Mouse (Mus musculus) G1E-ER4 (cell line): ENCODE results near the gene Gkap1. TPM values are rescaled to one million over a fixed set of nuclear protein-coding genes. Genes with fewer than 3 reads are reported as not detected.

Experiments
- GATA1 ChIP-seq: IDR thresholded peaks from one replicate; pipeline ENCODE4 v1.8.0; 2012; ENCODE audit warnings: low read length, inconsistent platforms
- polyA plus RNA-seq: library from polyadenylated mRNA; stranded (reverse); fragments of >175 nt; gene quantifications from 2 replicates; pipeline ENCODE4 v1.2.3, GENCODE M21; 2012

Gkap1 gene
- polyA plus RNA-seq, 1 experiment: not detected

DNA sequence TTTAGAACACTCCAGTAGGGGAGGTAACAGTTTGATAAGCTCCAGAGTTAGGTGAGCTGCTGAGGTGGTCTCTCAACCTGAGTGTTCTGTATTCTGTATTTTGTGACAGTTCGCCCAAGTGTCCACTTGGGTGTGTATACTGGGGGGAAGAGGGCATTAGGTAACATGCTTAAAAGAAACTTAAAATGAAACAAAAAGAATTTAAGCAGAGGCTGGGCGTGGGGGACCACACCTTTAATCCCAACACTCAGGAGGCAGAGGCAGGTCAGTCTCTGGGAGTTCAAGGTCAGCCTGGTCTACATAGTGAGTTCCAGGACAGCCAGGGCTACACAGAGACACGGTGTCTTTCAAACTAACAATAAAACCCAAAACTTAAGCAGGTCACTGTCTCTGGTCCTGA lies 5.0 kb upstream of the Gkap1 start:
- TF ChIP-seq GATA1: no peak

DNA sequence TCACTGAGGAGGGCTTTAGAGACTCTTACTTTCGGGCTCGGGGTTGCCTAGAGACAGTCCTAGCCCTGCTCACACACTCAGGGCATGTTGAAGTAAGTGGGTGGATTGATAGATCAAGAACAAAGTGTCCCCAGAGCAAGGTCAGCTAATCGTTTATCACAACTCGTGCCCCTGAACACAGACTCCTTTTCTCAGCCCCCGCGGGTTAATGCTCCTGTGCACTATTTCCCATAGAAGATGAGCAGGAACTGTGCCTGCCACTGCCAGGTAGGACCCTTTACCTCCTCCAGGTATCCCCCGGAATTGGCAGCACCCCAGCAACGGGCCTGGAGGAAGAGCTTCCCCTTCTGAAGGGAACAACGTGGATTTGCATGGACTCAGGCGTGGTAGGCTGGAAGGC lies 757 bp upstream of the Gkap1 start:
- no peak for TF ChIP-seq GATA1

DNA sequence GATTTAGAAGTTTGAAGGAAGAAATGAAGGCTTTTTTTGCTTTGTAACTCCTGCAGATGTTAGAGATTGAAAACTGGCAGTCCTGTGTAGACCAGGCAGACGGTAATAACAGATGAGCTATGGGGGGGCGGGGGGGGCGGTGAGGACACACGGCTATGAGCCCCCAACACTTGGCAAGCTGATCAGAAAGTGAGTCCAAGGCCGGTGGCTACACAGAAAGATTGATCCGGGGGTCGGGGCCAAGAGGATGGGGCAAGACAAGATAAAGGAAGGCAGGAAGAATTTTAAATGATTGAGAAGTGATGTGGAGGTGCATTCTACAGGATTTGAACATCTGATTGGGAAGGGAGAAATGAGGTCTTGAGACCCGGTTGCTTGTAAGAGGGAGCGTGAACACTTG lies 423 bp downstream of the Gkap1 start:
- no peak for TF ChIP-seq GATA1

DNA sequence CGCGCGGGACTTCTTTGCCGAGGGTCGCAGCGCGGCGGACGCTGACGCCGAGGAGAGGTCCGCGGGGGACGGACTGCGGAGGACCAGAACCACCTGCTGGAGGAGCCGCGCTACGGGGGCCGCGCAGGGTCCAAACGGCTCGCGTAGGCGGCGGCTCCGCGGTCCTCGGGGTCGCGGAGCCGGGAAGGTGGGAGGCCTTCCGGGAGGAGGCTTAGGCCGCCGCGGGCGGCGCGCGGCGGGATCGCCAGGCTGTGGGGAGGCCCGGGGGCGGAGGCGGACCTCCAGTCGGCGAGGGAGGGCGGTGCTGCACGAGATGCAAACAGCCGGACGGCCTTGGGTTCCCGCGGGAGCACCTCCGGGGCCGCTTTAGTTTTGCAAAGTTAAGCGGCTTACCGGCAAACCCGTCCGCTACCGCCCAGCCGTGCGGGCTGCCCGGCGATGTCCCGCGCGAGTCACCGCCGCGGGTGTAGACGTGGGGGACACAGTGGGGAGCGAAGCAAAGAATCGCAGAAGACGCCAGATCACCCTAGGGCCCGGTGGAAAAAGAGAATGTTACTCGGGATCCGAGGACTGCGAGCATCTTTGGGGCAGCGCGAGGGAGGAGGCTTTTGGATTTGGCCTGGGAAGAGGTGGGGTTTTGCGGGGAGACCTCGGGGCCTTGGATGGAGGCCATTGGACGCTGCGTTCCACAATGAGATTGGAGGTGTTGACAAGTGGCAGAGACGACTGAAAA lies 1.1 kb downstream of the Gkap1 start:
- TF ChIP-seq GATA1: no peak

DNA sequence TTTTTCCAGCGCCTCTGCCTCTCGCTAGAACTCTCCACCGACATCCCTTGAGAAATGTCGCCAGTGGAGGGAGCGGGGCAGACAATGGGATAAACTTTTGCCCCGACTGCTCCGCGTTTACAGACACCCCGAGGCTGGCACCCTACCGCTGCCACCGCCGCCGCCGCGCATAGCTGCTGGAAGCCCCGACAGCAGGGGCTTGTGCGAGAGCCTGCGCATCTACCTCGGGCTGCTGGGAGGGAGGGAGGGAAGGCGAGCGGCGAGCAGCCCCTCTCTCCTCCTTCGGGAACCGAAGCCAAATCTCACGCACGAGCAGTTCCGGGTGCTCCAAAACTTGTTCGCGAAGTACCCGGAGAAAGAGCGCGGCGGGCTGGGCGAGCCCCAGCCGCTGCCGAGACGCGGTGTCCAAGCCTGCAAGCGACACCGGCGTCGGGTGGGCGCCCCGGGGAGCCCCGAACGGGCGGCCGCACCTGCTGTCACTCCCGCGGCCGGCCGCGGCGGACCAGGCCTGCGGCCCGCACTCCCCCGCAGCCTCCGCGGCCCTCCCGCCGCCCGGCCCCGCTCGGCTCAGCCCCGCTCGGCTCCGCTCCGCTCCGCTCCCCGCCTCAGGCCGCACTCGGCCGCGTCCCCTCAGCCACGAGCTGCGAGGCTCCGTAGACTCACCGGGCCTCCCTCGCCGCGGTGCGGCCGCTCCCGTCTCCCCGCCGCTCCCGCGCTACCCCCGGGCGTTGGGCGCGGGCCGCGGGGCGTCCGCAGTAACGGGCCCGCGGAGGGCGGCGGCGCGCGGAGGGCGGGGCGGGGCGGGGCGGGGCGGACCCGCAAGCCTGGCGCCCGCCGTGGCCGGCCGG lies 1.9 kb downstream of the Gkap1 start:
- no peak for TF ChIP-seq GATA1

DNA sequence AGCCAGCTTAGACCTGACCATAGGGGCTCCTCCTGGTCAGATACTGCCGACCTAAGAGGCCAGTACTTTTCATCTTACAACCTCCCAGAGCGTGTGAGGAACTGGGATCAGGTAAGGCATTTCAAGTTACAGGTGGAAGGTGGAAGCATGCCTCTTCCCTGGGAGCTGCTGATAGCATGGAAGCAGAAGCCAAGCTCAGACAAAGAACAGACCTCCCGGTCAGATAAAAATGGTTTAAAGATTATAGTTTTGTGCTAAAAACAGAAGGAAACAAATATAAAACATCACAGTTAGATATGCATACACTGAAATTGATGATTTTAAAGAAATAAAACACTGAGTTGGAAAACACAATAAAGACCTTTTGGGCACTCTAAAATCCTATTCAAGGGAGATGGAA lies 8.6 kb downstream of the Gkap1 start:
- TF ChIP-seq GATA1: no peak

DNA sequence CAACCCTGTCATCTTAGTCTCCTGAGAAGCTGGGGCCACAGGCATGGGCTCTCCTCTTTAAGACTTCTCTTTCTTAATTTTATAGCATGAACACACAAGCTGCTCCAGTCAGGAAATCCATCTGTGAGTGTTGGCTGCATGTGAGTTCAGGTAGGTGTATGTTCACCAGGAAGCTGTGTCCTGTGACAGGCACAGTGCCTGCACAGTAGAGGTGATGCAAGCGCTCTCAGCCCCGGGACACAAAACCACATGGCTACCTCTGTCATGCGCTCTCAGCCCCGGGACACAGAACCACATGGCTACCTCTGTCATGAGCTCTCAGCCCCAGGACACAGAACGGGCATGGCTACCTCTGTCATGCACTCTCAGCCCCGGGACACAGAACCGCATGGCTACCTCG lies 12.0 kb downstream of the Gkap1 start:
- TF ChIP-seq GATA1: no peak

DNA sequence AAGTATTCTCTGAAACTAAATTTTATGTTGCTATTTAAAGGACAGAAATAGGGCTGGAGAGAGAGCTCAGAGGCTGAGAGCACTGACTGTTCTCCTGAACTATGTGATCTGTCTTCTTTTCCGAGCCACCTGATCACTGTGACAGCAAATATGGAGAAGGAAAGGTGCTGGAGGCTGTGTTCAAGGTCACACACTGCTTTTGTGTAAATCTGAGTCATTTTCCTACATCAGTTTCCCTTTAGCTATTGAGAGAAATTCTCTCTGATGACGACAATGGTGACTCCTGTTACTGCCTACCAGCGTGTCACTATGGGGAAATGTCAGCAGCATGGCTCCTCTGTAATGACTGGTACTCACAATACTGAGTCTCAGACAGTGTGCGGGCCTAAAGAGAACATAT lies 13.8 kb downstream of the Gkap1 start:
- no peak for TF ChIP-seq GATA1

DNA sequence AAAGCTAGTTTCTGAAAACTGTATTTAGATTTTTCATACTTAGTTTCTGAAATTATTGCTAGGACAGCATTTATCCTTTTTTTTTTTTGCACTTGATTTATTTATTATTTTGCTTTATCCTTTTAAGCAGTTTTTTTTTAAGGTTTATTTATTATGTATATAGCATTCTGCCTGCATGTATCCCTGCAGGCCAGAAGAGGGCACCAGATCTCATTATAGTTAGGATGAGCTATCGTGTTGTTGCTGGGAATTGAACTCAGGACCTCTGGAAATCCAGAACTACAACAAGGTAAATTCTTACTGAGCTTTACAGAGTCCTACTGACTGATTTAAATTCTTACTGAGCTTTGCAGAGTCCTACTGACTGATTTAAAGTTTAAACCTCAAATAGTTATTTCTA lies 22.2 kb downstream of the Gkap1 start:
- no peak for TF ChIP-seq GATA1

DNA sequence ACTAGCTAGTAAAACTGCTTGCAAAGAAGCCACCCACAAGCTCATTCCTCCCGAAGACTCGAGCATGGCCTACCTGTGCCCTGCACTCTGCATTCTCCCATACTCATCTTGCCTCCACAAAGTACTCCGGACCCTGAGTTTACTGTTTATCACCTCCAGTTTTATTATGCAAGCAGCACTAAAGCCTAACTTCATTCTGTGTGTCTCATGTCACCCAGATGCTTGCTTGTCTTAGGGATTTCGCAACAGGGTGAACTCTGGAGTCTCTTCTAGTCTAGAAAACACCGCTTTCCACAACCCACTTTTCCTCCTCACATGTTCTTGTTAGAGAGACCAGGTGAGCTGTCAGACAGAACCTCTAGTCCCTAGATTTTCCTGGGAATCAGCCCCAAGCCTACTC lies 26.5 kb downstream of the Gkap1 start:
- no peak for TF ChIP-seq GATA1

DNA sequence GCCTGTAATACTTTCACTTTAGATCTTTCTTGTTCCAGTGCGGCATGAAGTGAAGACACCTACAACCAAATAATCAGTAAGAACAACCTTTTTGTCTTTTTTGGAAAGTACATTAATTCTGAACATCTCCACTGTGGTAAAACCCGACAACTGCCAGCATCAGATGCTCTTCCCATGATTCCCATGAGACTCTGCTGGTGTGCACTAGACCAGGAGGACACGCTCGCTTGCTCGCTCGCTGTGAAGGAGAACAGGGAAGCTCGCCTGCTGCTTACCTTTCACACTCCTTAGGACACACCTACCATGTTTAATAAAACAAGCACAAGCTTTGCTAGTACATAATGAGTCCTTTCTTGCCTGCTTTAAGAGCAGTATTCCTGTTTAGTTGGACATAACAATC lies 39.0 kb downstream of the Gkap1 start:
- TF ChIP-seq GATA1: no peak

DNA sequence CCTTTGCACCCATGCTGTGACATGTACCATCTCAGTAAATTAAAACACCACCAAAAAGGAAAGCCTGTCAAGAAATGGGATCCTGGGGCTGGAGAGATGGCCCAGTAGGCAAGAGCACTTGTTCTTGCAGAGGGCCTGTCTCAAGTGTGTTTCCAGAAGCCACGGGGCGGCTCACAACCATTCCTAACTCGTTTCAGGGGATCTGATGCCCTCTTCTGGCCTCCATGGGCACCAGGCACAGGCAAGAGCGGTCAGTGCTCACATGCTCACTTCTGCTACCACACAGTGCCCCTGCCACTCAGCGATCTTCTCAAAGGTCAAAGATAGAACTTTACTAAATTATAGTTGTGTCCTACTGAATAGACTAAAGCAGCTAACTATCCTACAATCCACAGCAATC lies 42.9 kb downstream of the Gkap1 start:
- TF ChIP-seq GATA1: no peak

DNA sequence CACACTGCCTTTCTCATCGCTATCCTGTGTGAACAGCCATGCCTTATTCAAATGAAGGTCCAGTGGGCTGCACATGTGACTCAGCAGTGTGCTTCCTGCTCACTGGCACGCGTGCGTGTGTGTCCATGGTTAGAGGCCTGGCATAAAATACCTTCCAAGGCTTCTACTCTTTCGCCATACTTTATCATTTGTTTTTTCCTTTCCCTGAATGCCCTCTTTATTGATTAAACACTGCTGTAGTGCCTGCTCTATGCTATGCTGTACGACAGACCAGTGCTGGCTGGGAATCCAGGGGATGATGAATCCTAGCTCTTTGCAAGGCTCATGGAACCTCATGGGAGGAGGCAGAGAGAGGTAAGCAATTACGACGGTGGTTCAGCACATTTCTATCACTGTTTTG lies 43.4 kb downstream of the Gkap1 start:
- TF ChIP-seq GATA1: no peak

DNA sequence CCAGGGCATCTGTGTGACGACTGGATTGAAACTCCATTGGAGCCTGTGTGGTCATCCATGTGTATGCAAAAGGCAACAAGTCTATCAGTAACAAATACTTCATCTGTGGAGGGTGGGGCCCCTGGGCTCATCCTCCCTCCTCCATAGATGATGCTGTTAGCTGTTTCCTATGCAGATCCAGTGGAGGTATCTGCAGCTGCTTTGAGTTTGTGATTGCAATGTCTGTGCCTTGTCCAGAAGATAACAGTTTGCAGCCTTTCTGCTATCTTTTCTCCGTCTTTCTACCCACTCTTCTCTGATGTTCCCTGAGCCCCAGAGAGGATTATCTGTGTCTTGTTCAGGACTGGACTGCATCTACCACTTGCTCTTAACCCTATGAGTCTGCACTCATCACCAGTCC lies 46.9 kb downstream of the Gkap1 start:
- TF ChIP-seq GATA1: no peak

DNA sequence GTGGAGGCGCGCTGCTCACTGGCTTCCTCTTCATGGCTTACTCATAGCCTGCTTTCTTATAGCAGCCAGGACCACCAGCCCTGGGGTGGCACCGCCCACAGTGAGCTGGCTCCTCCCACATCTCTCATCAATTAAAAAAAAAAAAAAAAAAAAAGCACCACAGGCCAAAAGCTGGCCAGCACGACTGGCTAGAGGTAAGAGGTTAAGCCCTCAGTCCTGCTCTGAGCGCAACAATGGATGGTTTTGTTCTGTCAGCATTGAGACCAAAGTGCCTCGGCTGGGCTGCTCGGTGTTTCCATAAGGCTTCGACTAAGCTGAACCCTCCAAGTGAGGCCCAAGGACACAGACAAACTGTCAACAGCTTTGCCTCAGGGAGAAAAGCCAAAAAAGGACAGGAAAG lies 49.8 kb downstream of the Gkap1 start:
- TF ChIP-seq GATA1: no peak

DNA sequence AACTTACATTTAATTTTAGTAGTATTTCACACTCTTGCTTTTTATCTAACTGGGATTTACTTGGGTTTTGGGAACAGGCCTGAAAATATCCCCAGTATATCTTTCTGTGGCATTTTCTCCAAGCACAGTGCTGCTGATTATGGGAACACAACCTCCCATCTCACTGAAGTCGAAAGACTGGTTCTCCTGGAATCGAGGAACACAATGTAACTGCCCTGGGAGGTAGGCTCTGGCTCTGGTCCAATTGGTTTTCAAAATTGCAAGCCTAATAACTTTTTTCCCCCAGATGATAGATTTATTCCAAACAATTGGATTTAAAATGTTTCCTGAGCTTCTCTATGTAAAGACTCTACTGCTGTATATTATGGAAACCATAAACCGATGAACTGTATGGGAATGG lies 55.3 kb downstream of the Gkap1 start:
- TF ChIP-seq GATA1: no peak

DNA sequence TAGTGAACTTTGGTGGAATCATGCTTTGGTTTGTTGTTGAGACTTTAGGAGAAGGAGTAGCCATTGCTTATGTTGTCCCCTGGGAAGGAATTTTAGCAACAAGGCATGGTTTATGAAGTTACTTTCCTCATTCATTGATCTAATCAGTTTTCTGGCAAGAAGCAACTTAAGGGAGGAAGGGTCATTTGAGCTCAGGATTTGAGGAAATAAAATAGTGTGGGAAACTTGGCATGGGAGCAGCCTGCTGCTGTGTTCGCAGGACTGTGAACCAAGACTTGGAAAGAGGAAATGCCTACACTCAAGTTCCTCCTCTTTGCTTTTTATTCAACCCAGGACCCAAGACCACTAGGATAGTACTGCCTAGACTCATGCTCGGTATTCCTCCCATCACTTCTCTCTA lies 58.0 kb downstream of the Gkap1 start:
- no peak for TF ChIP-seq GATA1
